Mouse (Mus musculus) MEL (cell line): Measurements from ENCODE around the gene Fbrsl1. TPM values are rescaled to one million over a fixed set of nuclear protein-coding genes. Genes with fewer than 3 reads are reported as not detected.

Source experiments
- DNase-seq: peaks from one replicate; pipeline ENCODE4 v3.0.0; 2011; ENCODE audit warnings: low read depth, low spot score
- H3K27ac ChIP-seq: 2 replicates; pipeline ENCODE4 v1.5.1; 2012; ENCODE audit warnings: low read depth, mild to moderate bottlenecking, control low read depth, low read length, moderate library complexity; ENCODE audit not compliant: control insufficient read depth
- H3K27me3 ChIP-seq, 2 experiments: fragments of 150-350 bp in 1 of 2; sonication (generic) in 1 of 2; 2 replicates each; pipeline ENCODE4 v1.6.1; 2012; ENCODE audit warnings: low read length in 2 of 2, mild to moderate bottlenecking in 2 of 2, improper control_type of control experiment in 1 of 2, moderate library complexity in 1 of 2; ENCODE audit not compliant: insufficient read depth in 2 of 2, control insufficient read depth in 1 of 2
- H3K36me3 ChIP-seq, 2 experiments: 2 replicates each; pipeline ENCODE4 v1.6.1; 2012 to 2014; ENCODE audit warnings: low read length in 2 of 2, improper control_type of control experiment in 1 of 2, inconsistent platforms in 1 of 2, mild to moderate bottlenecking in 1 of 2; ENCODE audit not compliant: insufficient read depth in 2 of 2, control insufficient read depth in 1 of 2
- H3K4me1 ChIP-seq, 2 experiments: fragments of 150-350 bp in 1 of 2; sonication (generic) in 1 of 2; 2 replicates each; pipeline ENCODE4 v1.6.1; 2012; ENCODE audit warnings: low read length in 2 of 2, improper control_type of control experiment in 1 of 2, mild to moderate bottlenecking in 1 of 2; ENCODE audit not compliant: insufficient read depth in 2 of 2, control insufficient read depth in 1 of 2
- H3K4me3 ChIP-seq, 2 experiments: fragments of 150-350 bp in 1 of 2; sonication (generic) in 1 of 2; 2 replicates each; pipeline ENCODE4 v1.5.1; 2012; ENCODE audit warnings: low read depth in 2 of 2, low read length in 2 of 2, mild to moderate bottlenecking in 2 of 2, moderate library complexity in 2 of 2, control low read depth in 1 of 2, improper control_type of control experiment in 1 of 2; ENCODE audit not compliant: control insufficient read depth in 1 of 2, insufficient read depth in 1 of 2
- H3K79me2 ChIP-seq: 2 replicates; pipeline ENCODE4 v1.6.1; 2012; ENCODE audit warnings: mild to moderate bottlenecking, low read length, moderate library complexity; ENCODE audit not compliant: control insufficient read depth, poor library complexity, insufficient read depth
- H3K9ac ChIP-seq: 2 replicates; pipeline ENCODE4 v1.6.1; 2012; ENCODE audit warnings: low read depth, mild to moderate bottlenecking, control low read depth, low read length, moderate library complexity; ENCODE audit not compliant: control insufficient read depth, poor library complexity, severe bottlenecking
- H3K9me3 ChIP-seq: fragments of 150-350 bp; sonication (generic); replicated peaks from 2 replicates; pipeline ENCODE4 v1.6.1; 2012; ENCODE audit warnings: mild to moderate bottlenecking, low read length, improper control_type of control experiment, moderate library complexity; ENCODE audit not compliant: insufficient read depth
- CHD1 ChIP-seq: IDR thresholded peaks from 2 replicates; pipeline ENCODE4 v1.6.1; 2012; ENCODE audit warnings: low read depth, mild to moderate bottlenecking, inconsistent platforms, low read length, improper control_type of control experiment
- CHD2 ChIP-seq: IDR thresholded peaks from 2 replicates; pipeline ENCODE4 v1.6.1; 2011; ENCODE audit warnings: low read length, improper control_type of control experiment
- E2F4 ChIP-seq: IDR thresholded peaks from 2 replicates; pipeline ENCODE4 v1.6.1; 2011; ENCODE audit warnings: low read depth, low read length, improper control_type of control experiment, borderline replicate concordance
- EP300 ChIP-seq, 2 experiments: IDR thresholded peaks; 2 replicates each; pipeline ENCODE4 v1.6.1; 2011; ENCODE audit warnings: improper control_type of control experiment in 2 of 2, low read length in 2 of 2, low read depth in 1 of 2, mild to moderate bottlenecking in 1 of 2
- HCFC1 ChIP-seq: IDR thresholded peaks from 2 replicates; pipeline ENCODE4 v1.6.1; 2012; ENCODE audit warnings: low read depth, mild to moderate bottlenecking, inconsistent platforms, low read length, improper control_type of control experiment, moderate library complexity
- JUND ChIP-seq: IDR thresholded peaks from 2 replicates; pipeline ENCODE4 v1.6.1; 2011; ENCODE audit warnings: low read depth, mild to moderate bottlenecking, improper control_type of control experiment, low read length
- KAT2A ChIP-seq: conservative IDR thresholded peaks from 2 replicates; pipeline ENCODE4 v1.6.1; 2012; ENCODE audit warnings: low read depth, low read length, improper control_type of control experiment, inconsistent platforms
- MAFK ChIP-seq: IDR thresholded peaks from 2 replicates; pipeline ENCODE4 v1.6.1; 2011; ENCODE audit warnings: low read depth, mild to moderate bottlenecking, low read length, improper control_type of control experiment, borderline replicate concordance
- MAX ChIP-seq: IDR thresholded peaks from 2 replicates; pipeline ENCODE4 v1.6.1; 2011; ENCODE audit warnings: low read length, improper control_type of control experiment
- MAZ ChIP-seq: IDR thresholded peaks from 2 replicates; pipeline ENCODE4 v1.6.1; 2012; ENCODE audit warnings: low read depth, mild to moderate bottlenecking, inconsistent platforms, low read length, improper control_type of control experiment
- MEF2A ChIP-seq: IDR thresholded peaks from 2 replicates; pipeline ENCODE4 v1.6.1; 2014; ENCODE audit warnings: low read depth, mild to moderate bottlenecking, inconsistent platforms, low read length, improper control_type of control experiment; ENCODE audit not compliant: poor library complexity, insufficient replicate concordance, severe bottlenecking; ENCODE audit errors: extremely low read depth
- MYB ChIP-seq: IDR thresholded peaks from 2 replicates; pipeline ENCODE4 v1.6.1; 2011; ENCODE audit warnings: mild to moderate bottlenecking, low read depth, low read length, improper control_type of control experiment
- MYC ChIP-seq: IDR thresholded peaks from 2 replicates; pipeline ENCODE4 v1.6.1; 2011; ENCODE audit warnings: low read depth, mild to moderate bottlenecking, low read length, improper control_type of control experiment, moderate library complexity
- POLR2A ChIP-seq, 2 experiments: IDR thresholded peaks; 2 replicates each; pipeline ENCODE4 v1.6.1; 2011 to 2012; ENCODE audit warnings: low read length in 2 of 2, mild to moderate bottlenecking in 2 of 2, control low read depth in 1 of 2, improper control_type of control experiment in 1 of 2, low read depth in 1 of 2, moderate library complexity in 1 of 2; ENCODE audit not compliant: control insufficient read depth in 1 of 2, insufficient read depth in 1 of 2, poor library complexity in 1 of 2
- RAD21 ChIP-seq: IDR thresholded peaks from 2 replicates; pipeline ENCODE4 v1.6.1; 2011; ENCODE audit warnings: mild to moderate bottlenecking, low read depth, low read length, improper control_type of control experiment
- SIN3A ChIP-seq: IDR thresholded peaks from 2 replicates; pipeline ENCODE4 v1.6.1; 2012; ENCODE audit warnings: low read length, improper control_type of control experiment, inconsistent platforms
- SMC3 ChIP-seq: IDR thresholded peaks from 2 replicates; pipeline ENCODE4 v1.6.1; 2011; ENCODE audit warnings: low read depth, low read length, improper control_type of control experiment
- TCF12 ChIP-seq: IDR thresholded peaks from 2 replicates; pipeline ENCODE4 v1.6.1; 2014; ENCODE audit warnings: low read depth, mild to moderate bottlenecking, inconsistent platforms, low read length, improper control_type of control experiment, moderate library complexity
- UBTF ChIP-seq: IDR thresholded peaks from 2 replicates; pipeline ENCODE4 v1.6.1; 2012; ENCODE audit warnings: low read depth, mild to moderate bottlenecking, inconsistent platforms, low read length, improper control_type of control experiment, moderate library complexity, borderline replicate concordance; ENCODE audit not compliant: insufficient read depth
- USF1 ChIP-seq: IDR thresholded peaks from 2 replicates; pipeline ENCODE4 v1.6.1; 2014; ENCODE audit warnings: low read depth, mild to moderate bottlenecking, inconsistent platforms, low read length, improper control_type of control experiment, moderate library complexity
- ZNF384 ChIP-seq: IDR thresholded peaks from 2 replicates; pipeline ENCODE4 v1.6.1; 2012; ENCODE audit warnings: low read depth, mild to moderate bottlenecking, inconsistent platforms, low read length, improper control_type of control experiment
- polyA plus RNA-seq, 2 experiments: library from polyadenylated mRNA; stranded (reverse) in 1 of 2; unstranded in 1 of 2; fragments of >175 nt in 1 of 2; fragments of >200 nt in 1 of 2; gene quantifications; 2 replicates each; pipeline versions ENCODE4 v1.2.1 to v1.2.4; 2012; ENCODE audit warnings: low replicate concordance in 2 of 2, low read depth in 1 of 2; ENCODE audit not compliant: insufficient read length in 2 of 2, insufficient read depth in 1 of 2, missing spikeins in 1 of 2
- total RNA-seq: library from RNA; depleted of rRNA; stranded (reverse); fragments of 300-350 nt; gene quantifications from 2 replicates; pipeline ENCODE4 v1.2.3, GENCODE M21; 2012

Fbrsl1 gene
- total and polyA plus RNA-seq, 3 experiments = 12.7 to 56.1 TPM; not detected in 1

DNA sequence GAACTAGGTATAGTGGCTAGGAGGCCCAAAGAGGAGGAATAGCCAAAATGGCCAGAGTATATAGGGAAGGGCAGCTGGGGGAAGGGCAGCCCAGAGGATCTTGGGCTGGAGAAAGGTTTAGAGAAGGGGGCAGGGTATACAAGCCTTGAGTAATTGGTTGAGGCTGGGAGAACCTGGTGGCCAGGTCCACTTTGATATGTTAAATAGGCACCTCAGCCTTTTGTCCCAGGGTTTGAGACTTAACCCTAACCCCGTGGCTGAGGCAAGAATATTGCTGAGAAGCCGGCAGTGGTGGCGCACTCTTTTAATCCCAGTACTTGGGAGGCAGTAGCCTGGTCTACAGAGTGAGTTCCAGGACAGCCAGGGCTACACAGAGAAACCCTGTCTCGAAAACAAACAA lies 23.0 kb upstream of the Fbrsl1 start (continued):
- TF ChIP-seq SIN3A = no peak
- TF ChIP-seq E2F4 = no peak

- no peaks in the 10 kb centered on the region for H3K4me1 ChIP-seq
- no peak overlapping the region for H3K4me3 ChIP-seq
- H3K36me3 ChIP-seq = no peaks in the 10 kb centered on the region
- TF ChIP-seq SMC3 = no peak
- TF ChIP-seq E2F4 = no peak
- no peak for TF ChIP-seq USF1
- TF ChIP-seq ZNF384 = no peak
- no peak for TF ChIP-seq CHD1
- TF ChIP-seq, all 39 proteins: peak for 0
- no peaks in the 10 kb centered on the region for H3K27me3 ChIP-seq
- H3K9me3 ChIP-seq = no peaks in the 10 kb centered on the region
- H3K27ac ChIP-seq = no peak overlapping the region
- DNase-seq = no peak
- no peaks in the 10 kb centered on the region for H3K79me2 ChIP-seq
- no peak overlapping the region for H3K9ac ChIP-seq
Observed at GRCm38 (mm10) chr5:110469227-110469925, 21.1 kb upstream of the Fbrsl1 start.

DNA sequence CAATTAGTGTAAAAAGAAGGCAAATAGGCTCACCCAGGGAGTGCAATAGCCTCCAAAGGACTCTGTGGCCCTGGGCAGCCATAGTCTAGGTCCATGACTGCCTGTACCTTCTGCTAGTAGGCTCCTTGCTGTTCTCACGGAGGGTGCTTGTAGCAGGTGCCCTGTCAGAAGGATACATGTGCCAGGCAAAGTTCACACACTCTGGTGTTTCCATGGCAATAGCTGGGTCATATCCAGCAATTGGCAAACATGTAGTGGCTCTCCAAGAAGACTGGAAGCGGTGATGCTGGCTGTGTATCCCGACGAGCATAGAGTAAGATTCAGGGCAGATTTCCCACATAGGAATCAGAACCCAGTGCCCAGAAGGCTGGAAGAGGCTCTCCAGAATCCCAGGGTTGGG lies 20.0 kb upstream of the Fbrsl1 start:
- TF ChIP-seq SIN3A (no peak), JUND (no peak), HCFC1 (no peak), UBTF (no peak), MEF2A (no peak), CHD1 (no peak), MAFK (no peak), MAX (no peak), SMC3 (no peak), POLR2A (IDR thresholded peaks at IDR 0.05; ENCODE audit: control insufficient read depth in 1 of 2, insufficient read depth in 1 of 2, low read depth in 1 of 2, low read length in 2 of 2, poor library complexity in 1 of 2) (no peak), ZNF384 (no peak), KAT2A (no peak), MAZ (no peak), MYB (no peak), MYC (no peak), EP300 (IDR thresholded peaks at IDR 0.05; ENCODE audit: low read depth in 1 of 2, low read length in 2 of 2) (no peak), RAD21 (no peak), CHD2 (no peak), TCF12 (no peak)
- Histone ChIP-seq H3K27ac (no peak overlapping the region), H3K4me1 (no peaks in the 10 kb centered on the region), H3K9me3 (no peaks in the 10 kb centered on the region), H3K79me2 (no peaks in the 10 kb centered on the region), H3K4me3 (no peak overlapping the region), H3K36me3 (no peaks in the 10 kb centered on the region), H3K27me3 (no peaks in the 10 kb centered on the region), H3K9ac (no peak overlapping the region)
- DNase-seq = no peak
